Mouse (Mus musculus) lung, adult 18-20 months (tissue): ENCODE measurements around the gene Trpc4ap.
"Not testable (repeated sequence)": the region's sequence is repeated elsewhere in the genome, so short reads cannot be mapped to it uniquely, and the experiment has no call there.

ENCODE experiments used
- DNase-seq, 2 experiments: peaks; one replicate each; pipeline ENCODE4 v3.0.0; 2022; ENCODE audit warnings: mixed read lengths in 2 of 2

Trpc4ap gene

GRCm38 (mm10) chr2:155605236-155605589 lies 87.0 kb downstream of the Trpc4ap start:
- DNase-seq, result not testable (repeated sequence)

DNA sequence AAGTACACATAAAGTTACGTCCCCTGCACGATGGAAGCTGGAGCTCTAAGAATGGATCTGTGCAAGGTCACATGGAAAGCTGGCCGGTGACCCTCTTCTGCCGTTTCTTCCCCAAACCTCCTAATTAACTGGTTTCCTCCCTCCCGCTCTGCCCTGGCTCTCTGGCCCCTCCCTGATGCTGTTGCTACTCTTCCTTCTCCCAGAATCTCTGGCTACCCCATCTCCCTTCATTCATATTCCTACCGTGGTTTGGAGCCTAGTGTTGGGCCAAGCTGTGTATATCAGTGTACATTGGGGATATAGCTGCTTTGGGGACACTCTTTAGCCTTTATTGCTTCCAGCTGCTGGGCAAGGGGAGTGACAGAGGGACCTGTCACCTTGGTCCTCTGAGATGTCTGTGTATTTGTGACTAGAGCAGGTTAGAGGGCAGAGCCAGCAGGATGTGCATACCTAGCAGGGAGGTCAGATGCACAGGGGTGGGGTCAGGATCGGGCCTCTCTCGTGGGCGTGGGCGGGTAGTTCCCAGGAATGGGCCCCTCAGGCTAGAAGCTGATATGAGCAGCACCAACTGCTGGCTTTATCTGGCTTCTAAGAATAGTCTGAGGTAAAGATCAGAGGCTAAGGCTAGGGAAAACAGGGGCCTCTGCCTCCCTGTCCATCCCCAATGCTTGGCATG lies 87.5 kb downstream of the Trpc4ap start:
- no peak for DNase-seq

DNA sequence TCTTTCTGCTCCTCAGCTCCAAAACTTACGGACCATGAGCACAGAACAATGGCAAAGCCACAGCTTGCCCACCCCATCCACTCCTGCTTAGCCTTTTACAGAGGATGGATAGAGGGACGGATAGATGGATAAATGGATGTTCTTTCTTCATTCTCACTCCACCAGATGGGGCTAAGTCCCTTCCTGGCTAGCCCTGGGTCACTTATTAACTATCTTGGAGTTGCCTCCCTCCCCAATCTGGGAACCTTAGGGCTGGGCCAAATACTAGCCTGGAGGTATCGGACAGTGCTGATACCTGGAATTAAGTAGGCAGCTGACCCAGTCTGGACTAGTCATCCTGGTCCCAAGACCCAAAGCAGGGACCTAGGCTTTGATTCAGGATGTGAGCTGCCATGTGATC lies 88.5 kb downstream of the Trpc4ap start:
- DNase-seq, result no peak

GRCm38 (mm10) chr2:155595516-155595915 lies 96.7 kb downstream of the Trpc4ap start:
- peak; percentile 50 to 63 for DNase-seq

GRCm38 (mm10) chr2:155592854-155593283 lies 99.3 kb downstream of the Trpc4ap start:
- DNase-seq, result no peak

DNA sequence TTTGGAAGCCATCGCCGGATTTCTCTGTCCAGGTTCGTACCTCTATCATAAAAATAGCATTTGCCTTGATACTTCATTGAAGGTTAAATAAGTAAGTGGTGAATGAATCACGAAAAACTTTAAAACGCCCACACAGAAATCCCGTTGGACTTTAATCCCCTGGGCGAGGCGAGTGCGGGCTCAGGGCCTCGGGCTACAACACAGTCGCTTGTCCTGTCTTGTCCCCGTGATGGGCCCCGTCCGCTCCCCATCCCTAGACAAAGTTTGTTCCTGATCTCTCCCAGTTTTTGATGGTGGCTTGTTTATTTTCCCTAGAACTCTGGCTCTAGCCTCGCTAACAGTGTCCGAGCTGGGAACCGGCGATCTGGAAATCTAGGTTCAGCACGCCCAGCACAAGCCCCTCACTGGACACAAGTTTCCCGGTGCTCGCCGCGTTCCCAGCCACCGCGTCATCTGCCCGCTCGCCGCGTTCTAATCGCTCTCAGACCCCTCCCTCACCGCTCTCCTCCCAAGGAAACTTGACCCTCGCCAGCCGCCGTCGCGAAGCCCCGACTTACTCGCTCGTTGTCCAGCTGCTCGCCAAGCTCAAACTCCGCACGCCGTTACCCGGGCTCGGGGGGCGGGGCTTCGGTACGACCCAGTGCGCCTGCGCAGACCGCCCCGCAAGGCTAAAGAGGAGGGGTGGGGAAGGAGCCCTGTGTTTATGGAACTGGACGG lies 99.9 kb downstream of the Trpc4ap start, which contains the start of gene Gss:
Gene Gss (minus strand): TSS at position 674 of the 717 bp plus-strand sequence.
- DNase-seq, result peak; percentile 98 to 99

- peak; percentile 36 to 46 for DNase-seq
These were observed 100.5 kb downstream of the Trpc4ap start for GRCm38 (mm10) chr2:155591676-155592075.

DNA sequence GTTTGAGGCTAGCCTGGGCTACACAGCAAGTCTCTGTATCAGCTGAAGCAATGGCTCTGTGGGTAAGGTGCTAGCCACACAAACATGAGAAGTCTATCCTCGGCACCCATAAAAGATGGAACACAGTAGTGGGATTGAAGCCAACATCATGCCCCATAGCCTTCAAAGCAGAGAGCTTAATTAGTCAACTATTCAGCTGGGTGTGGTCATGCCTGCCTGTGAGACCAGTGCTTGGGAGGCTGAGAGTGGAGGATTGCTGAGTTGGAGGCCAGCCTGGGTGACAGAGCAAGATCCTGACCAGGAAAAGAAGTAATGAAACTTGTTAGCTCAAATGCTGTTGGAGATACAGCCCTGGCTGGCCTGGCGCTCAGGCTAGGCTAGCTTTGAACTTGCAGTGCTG lies 101.3 kb downstream of the Trpc4ap start:
- DNase-seq, result no peak

DNA sequence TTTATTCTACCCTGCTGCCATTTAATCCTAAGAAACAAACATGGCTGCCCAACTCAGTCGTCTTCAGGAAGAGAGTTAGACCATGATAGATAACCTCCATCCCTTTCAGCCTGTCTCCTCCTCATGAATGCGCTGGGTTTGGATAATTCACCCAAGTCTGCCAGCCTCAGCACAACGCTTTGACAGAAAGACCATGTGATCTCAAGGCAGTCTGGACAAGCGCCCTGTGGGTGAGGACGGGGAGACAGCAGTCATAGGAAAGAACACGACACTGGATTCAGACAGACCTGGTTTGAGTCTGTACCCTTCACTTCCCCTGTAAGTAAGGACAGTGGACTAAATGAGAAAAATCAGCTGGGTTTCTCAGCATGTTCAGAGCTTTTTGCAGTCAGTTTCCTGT lies 102.7 kb downstream of the Trpc4ap start:
- DNase-seq, result no peak

GRCm38 (mm10) chr2:155588136-155588535 lies 104.0 kb downstream of the Trpc4ap start:
- DNase-seq, result no peak

GRCm38 (mm10) chr2:155585486-155585885 lies 106.7 kb downstream of the Trpc4ap start:
- DNase-seq, result peak; percentile 54 to 69

- no peak for DNase-seq
These were observed 107.1 kb downstream of the Trpc4ap start for GRCm38 (mm10) chr2:155585082-155585481.
